Mouse (Mus musculus): ENCODE results near the gene Cdkn1b. TPM values are rescaled to one million over a fixed set of nuclear protein-coding genes. Genes with fewer than 3 reads are reported as not detected.

The Cdkn1b gene
- total RNA-seq, 1 experiment from 2014 or later = 42.8 TPM

GRCm38 (mm10) chr6:134929926-134930325, 9.7 kb downstream of the Cdkn1b start:
- no peak for DNase-seq

- DNase-seq = no peak
Observed at GRCm38 (mm10) chr6:134930383-134930782, 10.2 kb downstream of the Cdkn1b start.

- no peak for DNase-seq
Observed at GRCm38 (mm10) chr6:134931146-134931545, 10.9 kb downstream of the Cdkn1b start.

GRCm38 (mm10) chr6:134932486-134933206, 12.4 kb downstream of the Cdkn1b start:
- no peak for DNase-seq

- no peak for DNase-seq
Observed at GRCm38 (mm10) chr6:134933207-134933558, 13.0 kb downstream of the Cdkn1b start.

- DNase-seq = no peak
Observed at GRCm38 (mm10) chr6:134934305-134934704, 14.1 kb downstream of the Cdkn1b start.

GRCm38 (mm10) chr6:134939781-134940180, 19.6 kb downstream of the Cdkn1b start:
- no peak for DNase-seq

GRCm38 (mm10) chr6:134943759-134944407, 23.7 kb downstream of the Cdkn1b start:
- no peak for DNase-seq

- no peak for DNase-seq
Observed at GRCm38 (mm10) chr6:134946054-134946453, 25.9 kb downstream of the Cdkn1b start.

GRCm38 (mm10) chr6:134946858-134947257, 26.7 kb downstream of the Cdkn1b start:
- no peak for DNase-seq

- DNase-seq = peak; percentile 77
Observed at GRCm38 (mm10) chr6:134947311-134948087, 27.3 kb downstream of the Cdkn1b start.

GRCm38 (mm10) chr6:134948522-134949061, 28.4 kb downstream of the Cdkn1b start:
- DNase-seq = no peak

GRCm38 (mm10) chr6:134949241-134949640, 29.0 kb downstream of the Cdkn1b start:
- DNase-seq = no peak

GRCm38 (mm10) chr6:134951364-134951763, 31.2 kb downstream of the Cdkn1b start:
- DNase-seq = no peak

GRCm38 (mm10) chr6:134953976-134954375, 33.8 kb downstream of the Cdkn1b start:
- peak; percentile 71 for DNase-seq

GRCm38 (mm10) chr6:134956388-134956787, 36.2 kb downstream of the Cdkn1b start:
- DNase-seq = no peak

GRCm38 (mm10) chr6:134961286-134961685, 41.1 kb downstream of the Cdkn1b start:
- DNase-seq = no peak

- peak; percentile 57 for DNase-seq
Observed at GRCm38 (mm10) chr6:134961858-134962517, 41.8 kb downstream of the Cdkn1b start.

GRCm38 (mm10) chr6:134962518-134962893, 42.3 kb downstream of the Cdkn1b start:
- no peak for DNase-seq

- no peak for DNase-seq
Observed at GRCm38 (mm10) chr6:134963910-134964309, 43.7 kb downstream of the Cdkn1b start.

GRCm38 (mm10) chr6:134966681-134967080, 46.5 kb downstream of the Cdkn1b start:
- no peak for DNase-seq

- DNase-seq = no peak
Observed at GRCm38 (mm10) chr6:134968326-134968725, 48.1 kb downstream of the Cdkn1b start.

All from adrenal gland, postnatal 14 days (tissue).